Mouse (Mus musculus) embryonic fibroblast, embryonic 13.5 days (primary cell): ENCODE measurements at regions not wholly inside any gene's neighbourhood (a gene's known extent, or its start where the extent isn't known, plus 50 kb on each side); places are given as distances from the start of the nearest gene placed in this dataset.

Experiments used
- H3K27ac ChIP-seq: 2 replicates; pipeline ENCODE4 v1.5.1; 2012; ENCODE audit warnings: low read length, control low read depth, inconsistent platforms; ENCODE audit not compliant: insufficient read depth
- H3K4me1 ChIP-seq: 2 replicates; pipeline ENCODE4 v1.6.1; 2011; ENCODE audit warnings: low read length; ENCODE audit not compliant: control insufficient read depth, insufficient read depth
- H3K4me3 ChIP-seq: 2 replicates; pipeline ENCODE4 v1.5.1; 2011; ENCODE audit warnings: mild to moderate bottlenecking, control low read depth, low read length; ENCODE audit not compliant: insufficient read depth
- CTCF ChIP-seq: IDR thresholded peaks from 2 replicates; pipeline ENCODE4 v1.5.1; 2011; ENCODE audit warnings: mild to moderate bottlenecking, control low read depth, low read length, moderate library complexity, borderline replicate concordance; ENCODE audit not compliant: insufficient read depth
- POLR2A ChIP-seq: IDR thresholded peaks from 2 replicates; pipeline ENCODE4 v1.6.1; 2011; ENCODE audit warnings: low read depth, mild to moderate bottlenecking, control low read depth, low read length, moderate library complexity

- H3K4me3 ChIP-seq = no peak overlapping the region
- no peak overlapping the region for H3K27ac ChIP-seq
- TF ChIP-seq CTCF (no peak), POLR2A (no peak)
- H3K4me1 ChIP-seq = no peaks in the 10 kb centered on the region
Observed at GRCm38 (mm10) chr10:126690914-126691673, 210.1 kb downstream of the Atp23 start.

- Histone ChIP-seq H3K27ac (no peak overlapping the region), H3K4me3 (no peak overlapping the region), H3K4me1 (no peaks in the 10 kb centered on the region)
- TF ChIP-seq CTCF (no peak), POLR2A (no peak)
Observed at GRCm38 (mm10) chr10:126680275-126681184, 220.6 kb downstream of the Atp23 start.

DNA sequence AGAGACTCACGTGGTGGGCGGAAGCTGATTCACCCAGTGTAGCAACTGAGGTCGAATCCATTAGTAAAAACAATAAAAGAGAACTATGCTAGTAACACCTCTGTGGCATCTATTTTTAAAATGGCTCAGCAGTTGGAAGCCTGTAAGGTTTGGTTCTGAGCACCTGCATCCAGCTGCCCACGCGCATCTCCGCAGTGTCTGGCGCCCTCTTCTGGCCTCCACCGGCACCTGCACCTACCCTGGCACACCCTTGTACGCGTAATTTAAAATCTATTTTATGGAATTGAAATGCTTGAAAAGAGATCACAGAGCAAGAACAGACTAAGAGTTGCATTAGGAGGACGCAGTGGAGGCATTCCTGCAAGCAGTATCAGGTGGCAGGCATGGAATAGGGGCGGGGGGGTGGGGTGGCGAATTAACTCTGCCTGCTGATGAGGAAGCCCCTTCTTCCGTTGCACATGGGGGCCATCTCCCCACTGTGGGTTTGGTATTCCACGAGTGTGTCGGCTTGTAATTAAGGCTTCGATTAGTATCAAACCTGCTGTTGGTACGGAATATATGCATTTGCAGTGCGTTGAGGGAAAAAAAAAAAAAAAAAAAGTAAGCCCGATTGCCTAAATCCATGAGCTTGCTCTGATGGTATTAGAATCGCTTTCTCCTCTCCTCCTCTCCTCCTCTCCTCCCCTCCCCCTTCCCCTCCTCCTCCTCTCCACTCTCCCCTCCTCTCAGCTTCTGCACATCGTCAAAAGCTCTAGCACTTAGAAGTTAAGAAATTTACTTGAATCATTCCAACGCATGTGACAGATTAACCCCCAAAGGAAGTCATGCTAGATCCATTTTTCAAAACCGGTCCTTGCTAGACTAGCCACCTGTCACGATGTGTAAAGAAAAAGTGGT is 221.7 kb downstream of the Atp23 start:
- Histone ChIP-seq H3K4me3 (no peak overlapping the region), H3K27ac (no peak overlapping the region), H3K4me1 (no peaks in the 10 kb centered on the region)
- TF ChIP-seq CTCF = peak; percentile 29; the same call in 1 of the 2 replicates
- TF ChIP-seq POLR2A = no peak

- no peak overlapping the region for H3K4me3 ChIP-seq
- no peaks in the 10 kb centered on the region for H3K4me1 ChIP-seq
- no peak overlapping the region for H3K27ac ChIP-seq
- TF ChIP-seq CTCF (no peak), POLR2A (no peak)
Observed at GRCm38 (mm10) chr10:126673437-126673836, 227.7 kb downstream of the Atp23 start.

- no peak overlapping the region for H3K4me3 ChIP-seq
- no peak overlapping the region for H3K27ac ChIP-seq
- no peaks in the 10 kb centered on the region for H3K4me1 ChIP-seq
- TF ChIP-seq POLR2A (no peak), CTCF (no peak)
Observed at GRCm38 (mm10) chr10:126664408-126665083, 236.6 kb downstream of the Atp23 start.

DNA sequence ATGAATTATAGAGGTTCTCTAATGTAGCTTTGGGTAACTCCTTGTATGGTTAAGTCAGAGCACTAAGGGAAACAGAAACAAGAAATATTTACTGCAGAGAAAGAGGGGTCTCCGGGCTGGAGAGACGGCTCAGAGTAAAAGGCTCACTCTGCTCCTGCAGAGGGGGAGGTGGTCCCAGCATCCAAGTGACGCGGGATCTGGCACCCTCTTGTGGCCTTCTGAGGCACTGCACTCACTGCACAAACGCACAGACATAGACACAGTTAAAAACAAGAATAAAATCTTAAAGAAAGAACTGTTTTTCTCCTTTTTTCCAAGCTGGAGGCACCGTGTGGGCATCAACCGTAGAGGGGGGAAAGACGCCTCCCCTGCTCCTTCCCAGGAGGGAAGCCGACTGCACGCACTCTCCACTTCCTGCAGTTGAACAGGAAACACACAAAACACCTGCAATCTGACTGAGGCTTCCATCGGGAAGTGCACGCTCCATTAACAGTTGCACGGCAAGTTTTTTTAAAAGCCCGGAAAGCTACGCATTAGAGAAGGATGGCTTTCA is 237.6 kb downstream of the Atp23 start:
- H3K4me1 ChIP-seq = no peaks in the 10 kb centered on the region
- H3K4me3 ChIP-seq = no peak overlapping the region
- H3K27ac ChIP-seq = no peak overlapping the region
- TF ChIP-seq POLR2A (no peak), CTCF (peak; percentile 54; the same call in 1 of the 2 replicates)

DNA sequence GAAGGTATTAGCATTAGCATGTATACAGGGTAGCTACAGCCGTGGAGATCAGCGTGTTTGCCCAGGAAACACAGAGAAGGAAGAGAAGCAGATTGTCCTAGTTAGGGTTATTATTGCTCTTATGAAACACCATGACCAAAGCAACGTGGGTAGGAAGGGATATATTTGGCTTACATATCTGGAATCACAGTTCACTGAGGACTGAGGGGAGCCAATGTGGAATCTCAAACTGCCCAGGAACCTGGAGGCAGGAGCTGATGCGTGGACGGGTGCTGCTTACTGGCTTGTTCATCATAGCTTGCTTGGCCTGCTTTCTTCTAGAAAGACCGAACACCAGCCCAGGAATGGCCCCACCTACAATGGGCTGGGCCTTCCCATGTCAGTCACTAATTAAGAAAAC is 238.4 kb downstream of the Atp23 start:
- TF ChIP-seq CTCF = no peak
- TF ChIP-seq POLR2A = no peak

GRCm38 (mm10) chr10:126661095-126661615 is 240.0 kb downstream of the Atp23 start:
- TF ChIP-seq POLR2A (no peak), CTCF (no peak)
- no peak overlapping the region for H3K27ac ChIP-seq
- no peak overlapping the region for H3K4me3 ChIP-seq
- H3K4me1 ChIP-seq = no peaks in the 10 kb centered on the region

More for the DNA sequence above, 238.4 kb downstream of the Atp23 start:
- Histone ChIP-seq H3K4me1 (no peaks in the 10 kb centered on the region), H3K4me3 (no peak overlapping the region), H3K27ac (no peak overlapping the region)

DNA sequence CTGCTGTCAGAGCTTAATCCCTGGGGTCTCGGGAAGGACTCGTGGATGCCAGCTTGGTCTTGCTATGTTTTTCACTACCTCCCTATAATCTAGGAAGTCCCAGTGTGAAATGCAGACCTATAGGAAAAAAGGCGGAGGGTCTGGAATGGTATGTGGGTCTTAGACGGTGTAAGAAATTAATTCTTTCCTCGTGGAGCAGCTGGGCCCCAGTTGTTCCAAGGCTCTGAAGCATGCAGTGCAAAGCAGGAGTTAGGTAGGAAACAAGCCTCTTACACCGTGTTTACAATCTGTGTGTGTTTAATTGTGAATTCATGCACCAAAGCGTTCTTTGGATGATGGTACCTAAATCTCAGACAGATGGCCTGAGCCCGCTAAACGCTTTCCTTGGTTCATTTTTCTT is 241.1 kb downstream of the Atp23 start:
- no peaks in the 10 kb centered on the region for H3K4me1 ChIP-seq
- H3K27ac ChIP-seq = no peak overlapping the region
- no peak overlapping the region for H3K4me3 ChIP-seq
- no peak for TF ChIP-seq CTCF
